Mouse (Mus musculus): ENCODE results near the gene Kif19a.

- TF ChIP-seq POLR2A (IDR thresholded peaks at IDR 0.05; ENCODE audit: low read depth, low read length) (no peak), CTCF (IDR thresholded peaks at IDR 0.05; ENCODE audit: extremely low read depth, insufficient read depth, insufficient read length, insufficient replicate concordance) (peak; percentile 98)
Observed at GRCm38 (mm10) chr11:114745134-114745533, 20.1 kb upstream of the Kif19a start.
